Mouse (Mus musculus): ENCODE measurements around the gene Amotl2. TPM values are rescaled to one million over a fixed set of nuclear protein-coding genes. Genes with fewer than 3 reads are reported as not detected.
A peak's percentile ranks its signal among the peaks of the same experiment; 100 is the strongest.

The Amotl2 gene
- total RNA-seq, 2 experiments from 2014 or later: 0.84 to 8.5 TPM

DNA sequence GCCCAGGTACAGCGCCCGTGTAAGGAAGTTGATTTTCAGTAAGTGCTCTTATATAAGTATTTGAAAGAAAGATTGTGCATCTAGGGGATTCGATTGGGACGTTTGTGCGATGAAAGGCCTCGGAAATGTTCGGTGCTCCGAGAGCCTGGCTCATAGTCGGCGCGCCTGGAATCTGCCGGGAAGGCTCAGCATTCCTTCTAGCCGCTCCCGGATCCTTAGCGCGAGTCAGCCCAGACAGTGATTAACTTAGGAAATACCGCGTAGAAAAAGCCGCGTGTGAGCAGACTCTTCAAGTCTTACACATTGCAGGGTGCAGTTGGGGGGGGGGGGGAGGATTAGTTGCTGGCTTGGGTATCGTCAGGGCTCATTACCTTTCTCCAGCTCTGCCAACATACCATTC, 2.2 kb downstream of the Amotl2 start:
- no peak for ATAC-seq (replicated peaks; ENCODE audit: poor library complexity)

DNA sequence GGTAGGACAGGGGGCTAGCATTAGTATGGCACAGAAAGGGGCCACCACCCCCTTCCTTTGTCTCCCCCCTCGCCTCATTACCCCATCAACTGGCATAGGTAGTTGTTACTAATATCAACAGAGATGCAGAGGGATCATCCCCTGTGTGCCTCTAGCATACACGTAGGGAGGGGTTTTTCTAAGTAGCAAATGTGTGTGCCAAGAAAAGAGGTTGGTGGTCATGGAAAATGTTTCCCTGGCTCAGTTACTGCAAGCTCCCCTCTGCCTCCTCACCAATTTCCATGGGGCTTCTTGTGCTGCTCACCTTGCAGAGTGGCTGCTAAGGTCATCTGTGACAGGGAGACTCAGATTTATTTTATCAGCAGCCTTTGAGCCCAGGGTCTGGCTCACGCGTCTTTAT, 2.6 kb downstream of the Amotl2 start:
- ATAC-seq (replicated peaks; ENCODE audit: poor library complexity): no peak

- no peak for ATAC-seq (replicated peaks; ENCODE audit: poor library complexity)
Observed at GRCm38 (mm10) chr9:102719936-102720566, 3.6 kb downstream of the Amotl2 start.

- ATAC-seq (replicated peaks; ENCODE audit: poor library complexity): no peak
Observed at GRCm38 (mm10) chr9:102720567-102721167, 4.2 kb downstream of the Amotl2 start.

- no peak for ATAC-seq (replicated peaks; ENCODE audit: poor library complexity)
Observed at GRCm38 (mm10) chr9:102721406-102721978, 5.0 kb downstream of the Amotl2 start.

DNA sequence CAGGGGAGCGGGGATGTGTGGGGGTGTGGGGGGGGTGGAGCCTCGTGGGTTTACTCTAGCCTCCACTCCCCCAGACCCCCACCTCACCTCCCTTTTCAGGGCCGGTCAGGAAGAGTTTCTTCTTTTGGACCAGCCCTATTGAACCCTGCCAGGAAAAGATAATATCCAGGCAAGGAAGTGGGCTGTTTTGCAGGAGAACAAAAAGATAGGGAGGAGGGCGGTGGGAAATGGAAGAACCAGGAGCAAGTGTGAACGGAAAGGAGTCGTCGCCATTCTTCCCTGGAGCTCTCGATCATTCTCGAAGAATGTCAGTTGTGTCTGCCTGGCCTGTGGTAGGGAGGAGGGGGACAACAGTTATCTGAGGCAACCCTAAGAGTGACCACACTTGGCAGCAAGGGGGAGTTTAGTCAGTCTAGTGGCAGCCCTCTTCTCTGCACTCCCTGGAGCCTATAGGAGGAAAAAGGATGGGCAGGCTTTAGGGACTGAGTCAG, 5.6 kb downstream of the Amotl2 start:
- no peak for ATAC-seq (replicated peaks; ENCODE audit: poor library complexity)

- ATAC-seq (replicated peaks; ENCODE audit: poor library complexity): no peak
Observed at GRCm38 (mm10) chr9:102722750-102723149, 6.3 kb downstream of the Amotl2 start.

DNA sequence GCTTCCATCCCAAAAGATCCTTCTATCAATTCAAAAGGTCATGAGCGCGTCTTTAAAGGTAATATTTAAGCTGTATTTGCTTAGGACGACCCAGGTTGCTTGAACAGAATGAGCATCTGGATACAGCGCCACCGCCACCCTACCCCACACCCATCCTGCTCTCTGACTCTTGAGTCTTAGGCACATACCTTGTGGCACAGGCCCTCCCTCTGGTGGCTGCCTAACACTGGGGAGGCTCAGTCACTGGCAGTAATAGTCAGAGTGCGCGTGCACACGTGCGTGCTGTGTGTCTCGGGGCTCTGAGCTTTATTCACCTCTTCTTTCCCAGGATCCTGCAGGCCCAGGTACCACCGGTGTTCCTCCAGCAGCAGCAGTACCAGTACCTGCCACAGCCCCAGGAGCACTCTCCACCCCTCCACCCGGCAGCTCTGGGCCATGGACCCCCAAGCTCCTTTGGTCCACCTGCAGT, 6.8 kb downstream of the Amotl2 start:
- no peak for ATAC-seq (replicated peaks; ENCODE audit: poor library complexity)

DNA sequence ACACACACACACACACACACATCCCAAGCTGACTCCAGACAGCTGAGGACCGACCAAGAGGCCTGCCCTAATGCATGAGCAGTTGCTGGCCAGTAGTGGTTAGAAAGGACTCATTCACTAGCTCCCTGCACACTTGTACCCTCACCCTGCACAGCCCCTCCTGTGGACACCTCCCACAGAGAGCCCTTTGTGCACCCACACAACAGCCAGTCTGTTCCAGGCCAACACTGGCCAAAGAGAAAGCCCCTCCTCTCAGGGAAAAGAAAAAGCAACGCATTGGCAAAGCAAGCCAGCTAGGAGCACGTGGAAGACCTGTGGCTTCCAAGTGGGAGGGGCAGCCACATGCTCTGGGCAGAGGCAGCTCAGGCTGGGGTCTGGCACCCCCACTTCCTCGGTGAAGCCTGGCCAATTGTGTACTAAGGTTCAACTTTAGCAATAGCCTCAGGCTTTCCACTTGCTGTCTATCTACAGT, 7.6 kb downstream of the Amotl2 start:
- peak; percentile 56 for ATAC-seq (replicated peaks; ENCODE audit: poor library complexity)

DNA sequence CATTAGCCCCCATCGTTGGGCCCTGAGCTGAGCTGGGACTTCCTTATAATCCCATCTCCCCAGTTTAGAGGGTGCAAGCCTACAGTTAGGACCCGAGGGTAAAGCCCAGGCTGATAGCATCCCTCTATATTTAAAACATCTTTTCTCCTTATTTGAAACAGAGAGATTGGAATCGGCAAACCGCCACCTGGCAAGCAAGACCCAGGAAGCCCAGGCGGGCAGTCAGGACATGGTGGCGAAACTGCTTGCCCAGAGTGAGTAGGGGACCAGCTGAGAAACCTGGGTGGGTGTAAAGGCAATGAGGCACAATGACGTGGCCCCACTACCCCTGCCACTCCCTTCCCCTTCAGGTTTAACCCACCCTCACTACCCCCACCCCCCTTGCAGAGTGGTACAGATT, 8.5 kb downstream of the Amotl2 start:
- no peak for ATAC-seq (replicated peaks; ENCODE audit: poor library complexity)

DNA sequence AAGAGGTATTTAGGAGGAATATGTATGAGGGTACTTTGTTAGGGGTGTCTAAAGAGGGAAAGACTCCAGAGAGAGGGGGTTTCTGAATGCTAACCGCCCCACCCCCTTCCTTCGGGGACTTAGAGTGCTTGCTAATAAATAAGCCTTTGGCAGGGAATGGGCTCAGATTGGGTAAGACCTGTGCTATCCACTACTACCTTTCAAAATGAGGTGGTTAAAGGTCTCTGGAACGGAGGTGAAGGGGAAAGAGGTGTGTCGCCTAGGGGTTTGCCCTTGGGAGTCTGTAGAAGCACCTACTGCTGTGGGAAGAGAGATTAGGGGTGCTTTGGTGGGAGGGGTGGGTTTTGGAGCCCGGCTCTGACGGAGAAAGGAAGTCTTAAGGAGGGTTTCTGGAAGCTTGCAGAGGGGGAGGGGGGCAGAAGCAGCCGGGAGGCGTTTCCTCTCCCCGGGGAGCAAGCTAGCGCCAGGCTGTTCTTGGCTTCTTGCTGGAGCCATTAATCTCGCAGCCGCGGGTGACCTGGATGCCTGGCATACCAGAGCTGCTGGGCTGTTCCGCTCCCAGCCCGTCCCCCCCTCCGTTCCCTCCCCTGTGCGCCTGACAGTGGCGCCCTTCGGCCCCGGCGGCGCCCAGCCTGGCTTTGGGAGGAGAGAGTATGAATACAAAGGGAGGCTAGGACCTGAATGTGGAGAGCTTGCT, 9.6 kb downstream of the Amotl2 start:
- no peak for ATAC-seq (replicated peaks; ENCODE audit: poor library complexity)

- ATAC-seq (replicated peaks; ENCODE audit: poor library complexity): no peak
Observed at GRCm38 (mm10) chr9:102726811-102727210, 10.3 kb downstream of the Amotl2 start.

- no peak for ATAC-seq (replicated peaks; ENCODE audit: poor library complexity)
Observed at GRCm38 (mm10) chr9:102727662-102728468, 11.4 kb downstream of the Amotl2 start.

- ATAC-seq (replicated peaks; ENCODE audit: poor library complexity): no peak
Observed at GRCm38 (mm10) chr9:102728469-102728747, 11.9 kb downstream of the Amotl2 start.

DNA sequence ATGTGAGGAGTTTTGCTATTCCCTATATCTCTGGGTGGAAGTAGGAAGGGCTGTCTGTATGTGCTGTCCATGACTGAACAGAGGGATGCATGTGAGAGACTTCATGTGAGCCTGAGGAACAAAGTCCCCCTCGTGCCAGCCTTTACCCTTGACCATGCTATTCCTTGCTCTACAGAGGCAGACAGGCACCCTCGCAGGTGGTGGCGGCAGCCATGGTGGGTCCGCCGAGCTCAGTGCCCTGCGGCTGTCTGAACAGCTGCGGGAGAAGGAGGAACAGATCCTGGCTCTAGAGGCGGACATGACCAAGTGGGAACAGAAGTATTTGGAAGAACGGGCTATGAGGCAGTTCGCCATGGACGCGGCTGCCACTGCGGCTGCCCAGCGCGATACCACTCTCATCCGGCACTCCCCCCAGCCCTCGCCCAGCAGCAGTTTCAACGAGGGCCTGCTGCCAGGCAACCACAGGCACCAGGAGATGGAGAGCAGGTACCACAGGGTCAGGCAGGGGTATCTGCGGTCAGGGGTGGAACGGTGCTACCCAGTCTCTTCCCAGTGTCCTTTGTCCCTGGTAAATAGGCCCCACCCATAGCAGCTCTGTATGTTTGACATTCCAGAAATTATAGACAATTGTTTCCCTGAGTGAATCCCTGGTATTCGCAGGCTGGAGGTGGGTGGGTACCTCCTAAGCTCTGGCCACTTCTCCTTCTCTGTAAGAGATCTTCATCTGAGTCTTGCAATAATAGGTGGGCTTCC, 12.8 kb downstream of the Amotl2 start:
- ATAC-seq (replicated peaks; ENCODE audit: poor library complexity): no peak

GRCm38 (mm10) chr9:102729876-102730413, 13.5 kb downstream of the Amotl2 start:
- no peak for ATAC-seq (replicated peaks; ENCODE audit: poor library complexity)

GRCm38 (mm10) chr9:102731044-102731471, 14.6 kb downstream of the Amotl2 start:
- ATAC-seq (replicated peaks; ENCODE audit: poor library complexity): peak; percentile 79

GRCm38 (mm10) chr9:102731574-102732175, 15.2 kb downstream of the Amotl2 start:
- ATAC-seq (replicated peaks; ENCODE audit: poor library complexity): no peak

DNA sequence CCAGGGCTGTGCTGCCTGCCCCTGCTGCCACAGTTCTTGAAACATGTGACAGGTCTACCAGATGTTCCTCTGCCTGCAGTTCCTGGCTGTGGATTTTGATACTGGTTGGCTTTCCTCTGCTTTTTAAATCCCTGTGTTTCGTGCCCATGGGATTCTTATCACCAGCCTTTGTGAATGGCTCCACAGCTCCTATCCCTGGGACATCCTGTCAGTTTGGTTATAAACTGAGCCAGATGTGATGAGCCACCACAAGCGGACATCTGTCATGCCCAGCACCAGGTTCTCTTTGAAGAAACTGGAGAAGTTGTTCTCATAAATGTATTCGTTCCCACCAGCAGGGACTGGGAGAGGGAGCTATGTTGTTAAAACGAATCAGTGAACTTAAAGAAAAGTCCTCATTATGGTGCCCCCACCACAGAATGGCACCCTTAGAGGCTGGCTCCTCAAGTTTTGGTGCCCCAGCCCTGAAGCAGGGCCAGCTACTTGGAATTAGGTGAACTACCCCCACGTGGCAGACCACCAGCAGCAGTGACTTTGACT, 15.9 kb downstream of the Amotl2 start:
- ATAC-seq (replicated peaks; ENCODE audit: poor library complexity): no peak
